Mouse (Mus musculus) heart, embryonic 16.5 days (tissue): Measurements from ENCODE around the gene Ythdf1. TPM values are rescaled to one million over a fixed set of nuclear protein-coding genes. Genes with fewer than 3 reads are reported as not detected.

ENCODE experiments used
- ATAC-seq: fragments of 200-750 bp; cut with Nextera tagmentation; replicated peaks from 2 replicates; pipeline ENCODE4 v1.8.0; 2017; ENCODE audit warnings: moderate number of reproducible peaks; ENCODE audit not compliant: insufficient read depth, low FRiP score; ENCODE audit errors: extremely low read depth
- H3K27ac ChIP-seq: fragments of 300-500 bp; sonication (generic); 2 replicates; pipeline ENCODE4 v1.5.1; 2014; ENCODE audit warnings: mild to moderate bottlenecking, low read length, control low read depth, moderate library complexity
- H3K27me3 ChIP-seq: fragments of 300-500 bp; sonication (generic); 2 replicates; pipeline ENCODE4 v1.6.1; 2014; ENCODE audit warnings: low read length, mixed read lengths; ENCODE audit not compliant: control insufficient read depth, insufficient read depth
- H3K36me3 ChIP-seq: fragments of 300-500 bp; sonication (generic); 2 replicates; pipeline ENCODE4 v1.6.1; 2014; ENCODE audit not compliant: control insufficient read depth, insufficient read depth
- H3K4me1 ChIP-seq: fragments of 300-500 bp; sonication (generic); 2 replicates; pipeline ENCODE4 v1.6.1; 2014; ENCODE audit warnings: low read length, mixed read lengths; ENCODE audit not compliant: control insufficient read depth, insufficient read depth
- H3K4me2 ChIP-seq: fragments of 300-500 bp; sonication (generic); 2 replicates; pipeline ENCODE4 v1.6.1; 2014; ENCODE audit warnings: low read depth, mild to moderate bottlenecking, control low read depth, low read length
- H3K4me3 ChIP-seq: fragments of 300-500 bp; sonication (generic); 2 replicates; pipeline ENCODE4 v1.5.1; 2014; ENCODE audit warnings: mild to moderate bottlenecking, control low read depth, low read length
- H3K9ac ChIP-seq: fragments of 300-500 bp; sonication (generic); 2 replicates; pipeline ENCODE4 v1.6.1; 2014; ENCODE audit warnings: low read length, control low read depth
- H3K9me3 ChIP-seq: fragments of 300-500 bp; sonication (generic); replicated peaks from 2 replicates; pipeline ENCODE4 v1.6.1; 2016; ENCODE audit warnings: low read length; ENCODE audit not compliant: control insufficient read depth
- WGBS: fragments of 180-500 bp; shearing (Covaris S2); extraction: QIAGEN DNeasy Blood & Tissue Kit; methylation state at CpG from one replicate; pipeline ENCODE4 v1.1.7; 2014; 5-methylcytosine and 5-hydroxymethylcytosine counted together
- polyA plus RNA-seq: library from polyadenylated mRNA; unstranded; fragments of >200 nt; fragmentation: Nextera tagmentation; extraction: Ambion mirVana; gene quantifications from 2 replicates; pipeline ENCODE4 v1.2.1, GENCODE M21; 2015

Gene Ythdf1
- polyA plus RNA-seq, 1 experiment from 2014 or later = 17.5 TPM

- Histone ChIP-seq H3K36me3 (no peaks in the 10 kb centered on the region), H3K27me3 (peaks cover 60% of the 10 kb centered on the region), H3K4me3 (no peak overlapping the region), H3K4me2 (no peak overlapping the region), H3K9me3 (no peaks in the 10 kb centered on the region), H3K4me1 (peaks cover 18% of the 10 kb centered on the region), H3K27ac (no peak overlapping the region), H3K9ac (no peak overlapping the region)
- no peak for ATAC-seq
- WGBS = 66% methylated on average over 15 of the region's 15 CpGs
These were observed 23.7 kb downstream of the Ythdf1 start for GRCm38 (mm10) chr2:180896819-180897625.

- Histone ChIP-seq H3K27ac (no peak overlapping the region), H3K4me1 (peaks cover 18% of the 10 kb centered on the region), H3K36me3 (no peaks in the 10 kb centered on the region), H3K9ac (no peak overlapping the region), H3K4me3 (no peak overlapping the region), H3K4me2 (no peak overlapping the region), H3K27me3 (peaks cover 71% of the 10 kb centered on the region), H3K9me3 (no peaks in the 10 kb centered on the region)
- WGBS = 64% methylated on average over 11 of the region's 11 CpGs
- ATAC-seq = no peak
These were observed 24.8 kb downstream of the Ythdf1 start for GRCm38 (mm10) chr2:180895837-180896525.

GRCm38 (mm10) chr2:180895321-180895720 lies 25.4 kb downstream of the Ythdf1 start:
- no peak overlapping the region for H3K9ac ChIP-seq
- H3K9me3 ChIP-seq = no peaks in the 10 kb centered on the region
- H3K36me3 ChIP-seq = no peaks in the 10 kb centered on the region
- peaks cover 77% of the 10 kb centered on the region for H3K27me3 ChIP-seq
- H3K4me1 ChIP-seq = peaks cover 18% of the 10 kb centered on the region
- no peak overlapping the region for H3K4me3 ChIP-seq
- H3K27ac ChIP-seq = no peak overlapping the region
- no peak for ATAC-seq
- WGBS = 64% methylated on average over 3 of the region's 3 CpGs
- H3K4me2 ChIP-seq = no peak overlapping the region

GRCm38 (mm10) chr2:180894734-180895133 lies 26.0 kb downstream of the Ythdf1 start:
- 3% methylated on average over 13 of the region's 13 CpGs for WGBS
- Histone ChIP-seq H3K4me3 (peak overlapping the region; percentile 57), H3K9ac (no peak overlapping the region), H3K4me2 (no peak overlapping the region), H3K27me3 (peaks cover 83% of the 10 kb centered on the region), H3K9me3 (no peaks in the 10 kb centered on the region), H3K27ac (no peak overlapping the region), H3K36me3 (no peaks in the 10 kb centered on the region), H3K4me1 (peaks cover 18% of the 10 kb centered on the region)
- peak; percentile 47; the same call in 1 of the 2 replicates for ATAC-seq

- WGBS = under 1% methylated on average over 56 of the region's 57 CpGs
These were observed 26.6 kb downstream of the Ythdf1 start for GRCm38 (mm10) chr2:180894029-180894623.

GRCm38 (mm10) chr2:180893537-180894028 lies 27.2 kb downstream of the Ythdf1 start:
- no peak for ATAC-seq
- H3K4me2 ChIP-seq = peak overlapping the region; percentile 85
- 1% methylated on average over 48 of the region's 50 CpGs for WGBS
- H3K27me3 ChIP-seq = peaks cover 95% of the 10 kb centered on the region
- no peaks in the 10 kb centered on the region for H3K36me3 ChIP-seq
- H3K4me1 ChIP-seq = peaks cover 18% of the 10 kb centered on the region
- no peaks in the 10 kb centered on the region for H3K9me3 ChIP-seq
- H3K4me3 ChIP-seq = peak overlapping the region; percentile 57
- H3K9ac ChIP-seq = no peak overlapping the region
- no peak overlapping the region for H3K27ac ChIP-seq

More at GRCm38 (mm10) chr2:180894029-180894623, 26.6 kb downstream of the Ythdf1 start:
- Histone ChIP-seq H3K4me1 (peaks cover 18% of the 10 kb centered on the region), H3K4me3 (peak overlapping the region; percentile 57), H3K27ac (no peak overlapping the region), H3K9me3 (no peaks in the 10 kb centered on the region), H3K4me2 (peak overlapping the region; percentile 85), H3K36me3 (no peaks in the 10 kb centered on the region), H3K27me3 (peaks cover 89% of the 10 kb centered on the region), H3K9ac (no peak overlapping the region)
- ATAC-seq = 0 out of 2 replicates have a peak, but pooled peaks have one; percentile 20

GRCm38 (mm10) chr2:180892841-180893521 lies 27.8 kb downstream of the Ythdf1 start:
- Histone ChIP-seq H3K27me3 (peaks cover 99% of the 10 kb centered on the region), H3K4me3 (peak overlapping the region; percentile 57), H3K4me2 (peak overlapping the region; percentile 85), H3K9ac (peak overlapping the region; percentile 18; the same call in 1 of the 2 replicates), H3K36me3 (no peaks in the 10 kb centered on the region), H3K27ac (no peak overlapping the region), H3K4me1 (peaks cover 18% of the 10 kb centered on the region), H3K9me3 (no peaks in the 10 kb centered on the region)
- no peak for ATAC-seq
- under 1% methylated on average over 92 of the region's 97 CpGs for WGBS

- Histone ChIP-seq H3K27ac (no peak overlapping the region), H3K4me3 (no peak overlapping the region), H3K36me3 (no peaks in the 10 kb centered on the region), H3K4me2 (no peak overlapping the region), H3K4me1 (peaks cover 18% of the 10 kb centered on the region), H3K9me3 (no peaks in the 10 kb centered on the region), H3K27me3 (peaks cover 99% of the 10 kb centered on the region), H3K9ac (no peak overlapping the region)
- no peak for ATAC-seq
- WGBS = 11% methylated on average over 9 of the region's 9 CpGs
These were observed 28.9 kb downstream of the Ythdf1 start for GRCm38 (mm10) chr2:180891835-180892323.
